Mouse (Mus musculus) embryo, embryonic 10.5 days (tissue): ENCODE measurements around the gene Smtnl2.

Experiments used
- DNase-seq: peaks from one replicate; pipeline ENCODE4 v3.0.0-alpha.2; 2015; ENCODE audit warnings: low spot score

The Smtnl2 gene

GRCm38 (mm10) chr11:72401068-72401467 lies 10.4 kb downstream of the Smtnl2 start:
- DNase-seq, result no peak

GRCm38 (mm10) chr11:72397811-72398525 lies 13.5 kb downstream of the Smtnl2 start:
- no peak for DNase-seq

- DNase-seq, result no peak
Observed at GRCm38 (mm10) chr11:72397072-72397471, 14.4 kb downstream of the Smtnl2 start.

- DNase-seq, result no peak
Observed at GRCm38 (mm10) chr11:72396621-72397020, 14.9 kb downstream of the Smtnl2 start.

GRCm38 (mm10) chr11:72395652-72396051 lies 15.9 kb downstream of the Smtnl2 start:
- no peak for DNase-seq

- DNase-seq, result no peak
Observed at GRCm38 (mm10) chr11:72394694-72395093, 16.8 kb downstream of the Smtnl2 start.

GRCm38 (mm10) chr11:72393669-72394068 lies 17.8 kb downstream of the Smtnl2 start:
- DNase-seq, result no peak

GRCm38 (mm10) chr11:72393243-72393642 lies 18.3 kb downstream of the Smtnl2 start:
- DNase-seq, result no peak

- no peak for DNase-seq
Observed at GRCm38 (mm10) chr11:72391181-72391580, 20.3 kb downstream of the Smtnl2 start.

- DNase-seq, result no peak
Observed at GRCm38 (mm10) chr11:72389407-72390142, 21.9 kb downstream of the Smtnl2 start.

- DNase-seq, result no peak
Observed at GRCm38 (mm10) chr11:72388113-72388529, 23.4 kb downstream of the Smtnl2 start.

- DNase-seq, result peak; percentile 53
Observed at GRCm38 (mm10) chr11:72379351-72379750, 32.2 kb downstream of the Smtnl2 start.

GRCm38 (mm10) chr11:72378222-72378621 lies 33.3 kb downstream of the Smtnl2 start:
- DNase-seq, result no peak

GRCm38 (mm10) chr11:72376562-72376961 lies 35.0 kb downstream of the Smtnl2 start:
- DNase-seq, result no peak

GRCm38 (mm10) chr11:72369904-72370672 lies 41.4 kb downstream of the Smtnl2 start:
- DNase-seq, result peak; percentile 27

GRCm38 (mm10) chr11:72367934-72368674 lies 43.4 kb downstream of the Smtnl2 start:
- no peak for DNase-seq

GRCm38 (mm10) chr11:72366126-72366525 lies 45.4 kb downstream of the Smtnl2 start:
- no peak for DNase-seq

GRCm38 (mm10) chr11:72364526-72364925 lies 47.0 kb downstream of the Smtnl2 start:
- no peak for DNase-seq

- DNase-seq, result no peak
Observed at GRCm38 (mm10) chr11:72363523-72364240, 47.8 kb downstream of the Smtnl2 start.

GRCm38 (mm10) chr11:72362347-72362741 lies 49.2 kb downstream of the Smtnl2 start, which contains the start of gene Tekt1:
TSS of gene Tekt1 (minus strand) at chr11:72362442.
- no peak for DNase-seq
